Mouse (Mus musculus) thymus, postnatal 0 days (tissue): ENCODE data around the gene Gm21977. TPM values are rescaled to one million over a fixed set of nuclear protein-coding genes. Genes with fewer than 3 reads are reported as not detected.
"Not testable (repeated sequence)": the region's sequence is repeated elsewhere in the genome, so short reads cannot be mapped to it uniquely, and the experiment has no call there.

ENCODE experiments used
- DNase-seq: peaks from one replicate; pipeline ENCODE4 v3.0.0-alpha.2; 2015; ENCODE audit warnings: low spot score
- polyA plus RNA-seq: library from polyadenylated mRNA; unstranded; fragments of >200 nt; fragmentation: Nextera tagmentation; extraction: Ambion mirVana; gene quantifications from 2 replicates; pipeline ENCODE4 v1.2.1, GENCODE M21; 2015

Gm21977 gene
- not detected in 2 replicates for polyA plus RNA-seq

DNA sequence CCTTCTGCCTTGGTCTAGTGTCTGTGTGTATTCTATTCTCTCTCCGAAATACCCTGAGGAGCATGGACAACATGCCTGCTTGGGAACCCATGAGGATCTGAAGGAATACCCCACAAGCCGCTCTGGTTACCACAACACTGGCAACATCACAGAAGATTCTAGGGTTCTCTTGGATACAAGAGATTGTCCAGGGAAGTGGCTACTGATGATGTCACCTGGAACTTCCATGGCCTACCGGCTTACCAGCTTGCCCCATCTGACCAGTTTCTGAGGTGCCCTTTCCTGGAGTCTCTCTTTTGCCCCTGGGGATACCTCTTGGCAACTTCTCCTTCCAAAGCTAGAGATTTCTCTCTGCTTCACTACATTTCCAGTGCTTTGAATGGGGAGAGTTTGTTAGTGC lies at the start of gene Gm21977:
Gm21977 (minus strand) TSS at position 101 of the 400 bp plus-strand sequence.
- not testable (repeated sequence) for DNase-seq

Other genes with a start within 250 kb of the Gm21977 start
- gene Gm3633, start 211.6 kb downstream of the Gm21977 start, polyA plus RNA-seq, result not detected in 2 replicates
- gene Gm10378, start 197.5 kb downstream of the Gm21977 start, polyA plus RNA-seq, result not detected in 2 replicates
- gene Gm3015, start 84.7 kb downstream of the Gm21977 start, polyA plus RNA-seq, result not detected in 2 replicates
- gene Gm10377, start 55.5 kb downstream of the Gm21977 start, polyA plus RNA-seq, result not detected in 2 replicates
- gene Gm8082, start 140.1 kb upstream of the Gm21977 start, polyA plus RNA-seq, result not detected in 2 replicates
- not detected in 2 replicates for gene Gm10376, start 162.2 kb upstream of the Gm21977 start, polyA plus RNA-seq
- gene Gm8094, start 223.2 kb upstream of the Gm21977 start, polyA plus RNA-seq, result not detected in 2 replicates
- not detected in 2 replicates for gene Gm8104, start 247.1 kb upstream of the Gm21977 start, polyA plus RNA-seq